Mouse (Mus musculus): Measurements from ENCODE around the gene Ndufb4. TPM values are rescaled to one million over a fixed set of nuclear protein-coding genes. Genes with fewer than 3 reads are reported as not detected.

Gene Ndufb4
- 85.2 and 113 TPM in 2 replicates for polyA plus RNA-seq (2015; fragmentation: Nextera tagmentation; extraction: Ambion mirVana)

DNA sequence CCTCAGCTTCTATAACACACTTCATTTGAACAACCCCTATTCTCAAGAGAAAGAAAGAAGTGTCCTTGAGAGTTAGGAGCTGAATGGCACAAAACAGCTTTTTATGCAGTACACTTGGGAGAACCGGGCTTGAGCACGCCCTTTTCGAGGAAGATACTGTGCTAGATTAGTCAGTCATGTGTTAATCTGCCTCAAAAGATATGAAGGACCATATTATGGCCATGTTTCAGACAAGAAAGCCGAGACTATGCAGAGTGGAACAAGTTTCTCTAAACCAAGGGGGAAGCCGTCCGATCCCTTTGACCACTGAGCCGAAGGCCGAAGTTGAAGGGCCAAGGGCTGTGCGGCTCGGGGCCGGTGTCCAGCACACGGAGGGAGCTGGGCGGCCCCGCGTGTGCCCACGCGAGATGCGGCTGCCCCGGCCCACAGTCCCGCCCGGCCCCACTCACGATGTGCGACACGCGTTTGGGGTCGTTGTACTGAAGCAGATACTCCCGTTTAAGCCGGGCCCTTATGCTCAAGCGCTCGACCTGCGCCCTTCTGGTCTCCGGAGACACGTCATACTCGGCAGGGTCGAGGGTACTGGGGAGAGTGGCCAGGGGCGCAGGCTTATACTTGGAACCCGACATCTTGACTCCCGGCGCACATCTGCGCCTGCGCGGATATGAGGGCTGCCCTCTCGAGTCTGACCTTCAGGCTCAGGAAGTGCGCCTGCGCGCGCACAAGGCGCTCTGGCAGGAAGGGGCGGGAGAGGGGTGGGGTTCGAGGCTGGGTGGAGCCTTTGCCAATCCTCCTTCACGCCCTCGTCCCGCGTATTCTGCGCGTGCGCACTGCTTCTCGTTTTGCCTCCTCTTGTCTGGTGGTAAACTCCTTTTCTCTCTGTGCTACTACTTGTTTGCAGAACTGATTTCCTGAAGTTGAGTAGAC lies at the start of gene Ndufb4:
Gene Ndufb4, minus strand, starts transcription at position 723 of the 927 bp plus-strand sequence.

Other genes with a start within 250 kb of the Ndufb4 start
- 15.9 and 16.4 TPM in 2 replicates for gene Gtf2e1, start 114.7 kb downstream of the Ndufb4 start, polyA plus RNA-seq (2015; fragmentation: Nextera tagmentation; extraction: Ambion mirVana)
- gene Rabl3, start 114.6 kb downstream of the Ndufb4 start, polyA plus RNA-seq (2015; fragmentation: Nextera tagmentation; extraction: Ambion mirVana), result 11.6 and 13.1 TPM in 2 replicates
- 0.25 and 0.27 TPM in 2 replicates for gene Hgd, start 74.3 kb downstream of the Ndufb4 start, polyA plus RNA-seq (2015; fragmentation: Nextera tagmentation; extraction: Ambion mirVana)
- 98.8 and 126 TPM in 2 replicates for gene Fstl1, start 122.4 kb upstream of the Ndufb4 start, polyA plus RNA-seq (2015; fragmentation: Nextera tagmentation; extraction: Ambion mirVana)
- gene Gm36028, start 206.7 kb upstream of the Ndufb4 start, polyA plus RNA-seq (2015; fragmentation: Nextera tagmentation; extraction: Ambion mirVana), result 0.32 TPM in 1 of 2 replicates, not detected in the other
- gene Lrrc58, start 213.9 kb upstream of the Ndufb4 start, polyA plus RNA-seq (2015; fragmentation: Nextera tagmentation; extraction: Ambion mirVana), result 45.2 and 46.0 TPM in 2 replicates